In genomic region chr13:13703476-13703875, GRCm38 (mm10) we compare ENCODE assay signal across 24 mouse cellular contexts.
DNase-seq lines count a peak whose midpoint lies in the region; ATAC-seq and TF ChIP-seq lines count a peak whose summit lies in the region.
"Had no signal": no experiment of that assay in that cellular context is flagged by ENCODE, and none has a peak within 500 bp of the region (broad histone marks: within the 10 kb centered on the region; RNA-seq: fewer than 3 reads in every experiment).

No protein-coding gene starts in this region.

- H3K4me1 ChIP-seq in forebrain, postnatal 0 days (ENCODE audit: insufficient read depth): no peaks in the 10 kb centered on the region
- H3K4me1 ChIP-seq: embryonic facial prominence, embryonic 10.5 days; hindbrain, embryonic 12.5 days; limb, embryonic 13.5 days; liver, embryonic 13.5 days; stomach, embryonic 15.5 days had no signal

- no peaks in the 10 kb centered on the region for H3K9me3 ChIP-seq in forebrain, postnatal 0 days (ENCODE audit: low read length)
- H3K9me3 ChIP-seq: embryonic facial prominence, embryonic 10.5 days; hindbrain, embryonic 12.5 days; limb, embryonic 13.5 days; liver, embryonic 13.5 days; stomach, embryonic 15.5 days had no signal

- 59% methylated on average over 5 of the region's 5 CpGs for WGBS in forebrain, postnatal 0 days

- H3K27ac ChIP-seq in forebrain, postnatal 0 days (ENCODE audit: low read depth, low read length): no peak overlapping the region
- H3K27ac ChIP-seq: embryonic facial prominence, embryonic 10.5 days; gastrocnemius, adult 2 months; hindbrain, embryonic 12.5 days; kidney, postnatal 0 days; limb, embryonic 13.5 days; liver, embryonic 13.5 days; stomach, embryonic 15.5 days had no signal

- no peaks in the 10 kb centered on the region for H3K27me3 ChIP-seq in forebrain, postnatal 0 days (ENCODE audit: insufficient read depth, low read length)
- H3K27me3 ChIP-seq: hindbrain, embryonic 12.5 days; limb, embryonic 13.5 days; liver, embryonic 13.5 days; stomach, embryonic 15.5 days had no signal

- no peak overlapping the region for H3K9ac ChIP-seq in forebrain, postnatal 0 days
- H3K9ac ChIP-seq: hindbrain, embryonic 12.5 days; limb, embryonic 13.5 days; liver, embryonic 13.5 days; lung, embryonic 14.5 days; stomach, embryonic 15.5 days had no signal

- ATAC-seq in forebrain, postnatal 0 days: peak; percentile 80
- ATAC-seq: midbrain, embryonic 16.5 days had no signal

- no peak for TF ChIP-seq CTCF in forebrain, postnatal 0 days (IDR thresholded peaks at IDR 0.05; ENCODE audit: low read depth)

- H3K36me3 ChIP-seq in forebrain, postnatal 0 days (ENCODE audit: insufficient read depth): peaks cover 6% of the 10 kb centered on the region
- H3K36me3 ChIP-seq: embryonic facial prominence, embryonic 10.5 days; stomach, embryonic 15.5 days had no signal

- no peak overlapping the region for H3K4me2 ChIP-seq in forebrain, postnatal 0 days (ENCODE audit: low read depth)
- H3K4me2 ChIP-seq: heart, embryonic 11.5 days; hindbrain, embryonic 12.5 days; limb, embryonic 13.5 days; liver, embryonic 13.5 days; lung, embryonic 14.5 days; stomach, embryonic 15.5 days had no signal

- DNase-seq in frontal cortex, adult 2 months (ENCODE audit: extremely low spot score in 1 of 2, low spot score in 1 of 2): peak; percentile 51 to 81
- no peak for DNase-seq in frontal cortex, postnatal 10 days (ENCODE audit: low spot score in 2 of 2)
- peak; percentile 64 for DNase-seq in right cerebral cortex, adult 18-20 months
- DNase-seq in right cerebral cortex, postnatal 25 days: no peak
- DNase-seq in forebrain, postnatal 0 days: peak; percentile 51
- peak; percentile 91 for DNase-seq in telencephalon, adult 2 months (ENCODE audit: low read depth, low spot score)
- DNase-seq in thymus, postnatal 0 days (ENCODE audit: low spot score): no peak
- DNase-seq: B cell, adult 2 months; cerebellum, adult 9-10 months; gastrocnemius, adult 2 months; heart, postnatal 14 days; kidney, adult 18-20 months; liver, embryonic 13.5 days; lung, embryonic 14.5 days; lung, postnatal 36 days; retina, postnatal 1 day; thymus, adult 2 months had no signal

- no peak overlapping the region for H3K4me3 ChIP-seq in forebrain, postnatal 0 days (ENCODE audit: low read depth, low read length)
- H3K4me3 ChIP-seq: embryonic facial prominence, embryonic 10.5 days; gastrocnemius, adult 2 months; hindbrain, embryonic 12.5 days; limb, embryonic 13.5 days; liver, embryonic 13.5 days; stomach, embryonic 15.5 days had no signal

Comparison
In these comparisons a context has a peak if more than half of its experiments do, and no peak if none do; other contexts are left out.
1. DNase-seq: peak in frontal cortex, adult 2 months (2 of 2), right cerebral cortex, adult 18-20 months (single experiment), forebrain, postnatal 0 days (single experiment) and telencephalon, adult 2 months (single experiment); none in frontal cortex, postnatal 10 days (0 of 2), right cerebral cortex, postnatal 25 days (single experiment) and thymus, postnatal 0 days (single experiment).